Mouse (Mus musculus) embryonic fibroblast, embryonic 13.5 days (primary cell): ENCODE results near the gene Arel1.

Experiments used
- CTCF ChIP-seq: IDR thresholded peaks from 2 replicates; pipeline ENCODE4 v1.5.1; 2011; ENCODE audit warnings: mild to moderate bottlenecking, control low read depth, low read length, moderate library complexity, borderline replicate concordance; ENCODE audit not compliant: insufficient read depth
- POLR2A ChIP-seq: IDR thresholded peaks from 2 replicates; pipeline ENCODE4 v1.6.1; 2011; ENCODE audit warnings: low read depth, mild to moderate bottlenecking, control low read depth, low read length, moderate library complexity

DNA sequence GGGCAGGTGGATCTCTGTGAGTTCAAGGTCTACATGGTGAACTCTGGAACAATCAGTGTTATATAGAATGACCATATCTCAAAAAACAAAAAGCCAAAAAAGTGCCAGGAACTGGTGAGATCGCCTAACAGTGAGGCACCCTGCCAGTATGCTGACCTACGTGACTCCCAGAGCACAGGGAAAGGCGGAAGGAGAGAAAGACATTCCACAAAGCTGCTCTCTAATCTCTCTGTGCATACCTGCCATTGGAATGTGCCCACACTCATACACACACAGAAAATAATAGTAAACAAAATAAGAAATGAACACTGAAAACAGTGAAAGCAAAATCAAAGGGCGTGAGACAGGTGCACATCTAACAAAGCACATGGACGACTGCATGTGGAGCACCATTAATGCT, 35.4 kb downstream of the Arel1 start:
- no peak for TF ChIP-seq POLR2A
- TF ChIP-seq CTCF = no peak
